Mouse (Mus musculus) bone marrow, adult 2 months (tissue): Measurements from ENCODE around the gene Ablim1.

Experiments
- CTCF ChIP-seq: fragments of 200-500 bp; IDR thresholded peaks from 2 replicates; pipeline ENCODE4 v1.5.1; 2011; ENCODE audit warnings: low read length, control low read depth; ENCODE audit not compliant: control insufficient read depth, insufficient read depth
- POLR2A ChIP-seq: fragments of 200-500 bp; IDR thresholded peaks from 2 replicates; pipeline ENCODE4 v1.6.1; 2011; ENCODE audit warnings: low read depth, mild to moderate bottlenecking, control low read depth, low read length, borderline replicate concordance; ENCODE audit not compliant: control insufficient read depth

- no peak for TF ChIP-seq POLR2A
- no peak for TF ChIP-seq CTCF
Measured at GRCm38 (mm10) chr19:57277010-57277409, 37.7 kb downstream of the Ablim1 start.
